Mouse (Mus musculus): ENCODE measurements around the gene Fam214a. TPM values are rescaled to one million over a fixed set of nuclear protein-coding genes. Genes with fewer than 3 reads are reported as not detected.
A peak's percentile ranks its signal among the peaks of the same experiment; 100 is the strongest.

Fam214a gene
- total and polyA plus RNA-seq, 2 experiments from 2014 or later: 16.0 to 33.2 TPM

- Histone ChIP-seq H3K4me2 (ENCODE audit: low read depth) (no peak overlapping the region), H3K27ac (ENCODE audit: low read depth, low read length) (no peak overlapping the region), H3K9me3 (ENCODE audit: low read length) (no peaks in the 10 kb centered on the region), H3K27me3 (ENCODE audit: insufficient read depth, low read length) (no peaks in the 10 kb centered on the region), H3K36me3 (ENCODE audit: insufficient read depth) (no peaks in the 10 kb centered on the region), H3K4me3 (ENCODE audit: low read depth, low read length) (no peak overlapping the region), H3K9ac (no peak overlapping the region), H3K4me1 (ENCODE audit: insufficient read depth) (no peaks in the 10 kb centered on the region)
- TF ChIP-seq CTCF (IDR thresholded peaks at IDR 0.05; ENCODE audit: low read depth): no peak
- no peak for ATAC-seq
- DNase-seq: no peak
- WGBS: 85% methylated on average over 2 of the region's 2 CpGs
Observed at GRCm38 (mm10) chr9:74989990-74990389, 37.3 kb downstream of the Fam214a start.

GRCm38 (mm10) chr9:74994611-74995257, 42.0 kb downstream of the Fam214a start:
- Histone ChIP-seq H3K27ac (ENCODE audit: low read depth, low read length) (no peak overlapping the region), H3K4me3 (ENCODE audit: low read depth, low read length) (no peak overlapping the region), H3K27me3 (ENCODE audit: insufficient read depth, low read length) (no peaks in the 10 kb centered on the region), H3K4me2 (ENCODE audit: low read depth) (no peak overlapping the region), H3K4me1 (ENCODE audit: insufficient read depth) (no peaks in the 10 kb centered on the region), H3K9me3 (ENCODE audit: low read length) (no peaks in the 10 kb centered on the region), H3K9ac (no peak overlapping the region), H3K36me3 (ENCODE audit: insufficient read depth) (no peaks in the 10 kb centered on the region)
- WGBS: 59% methylated on average over 10 of the region's 10 CpGs
- DNase-seq (no peak), ATAC-seq (peak; percentile 40)
- TF ChIP-seq CTCF (IDR thresholded peaks at IDR 0.05; ENCODE audit: low read depth): no peak

GRCm38 (mm10) chr9:74996349-74996748, 43.7 kb downstream of the Fam214a start:
- no peak for TF ChIP-seq CTCF (IDR thresholded peaks at IDR 0.05; ENCODE audit: low read depth)
- Histone ChIP-seq H3K27me3 (ENCODE audit: insufficient read depth, low read length) (no peaks in the 10 kb centered on the region), H3K27ac (ENCODE audit: low read depth, low read length) (no peak overlapping the region), H3K36me3 (ENCODE audit: insufficient read depth) (no peaks in the 10 kb centered on the region), H3K4me1 (ENCODE audit: insufficient read depth) (no peaks in the 10 kb centered on the region), H3K9ac (no peak overlapping the region), H3K4me3 (ENCODE audit: low read depth, low read length) (no peak overlapping the region), H3K4me2 (ENCODE audit: low read depth) (no peak overlapping the region), H3K9me3 (ENCODE audit: low read length) (no peaks in the 10 kb centered on the region)
- WGBS: 54% methylated on average over 2 of the region's 2 CpGs
- ATAC-seq: no peak
- no peak for DNase-seq

DNA sequence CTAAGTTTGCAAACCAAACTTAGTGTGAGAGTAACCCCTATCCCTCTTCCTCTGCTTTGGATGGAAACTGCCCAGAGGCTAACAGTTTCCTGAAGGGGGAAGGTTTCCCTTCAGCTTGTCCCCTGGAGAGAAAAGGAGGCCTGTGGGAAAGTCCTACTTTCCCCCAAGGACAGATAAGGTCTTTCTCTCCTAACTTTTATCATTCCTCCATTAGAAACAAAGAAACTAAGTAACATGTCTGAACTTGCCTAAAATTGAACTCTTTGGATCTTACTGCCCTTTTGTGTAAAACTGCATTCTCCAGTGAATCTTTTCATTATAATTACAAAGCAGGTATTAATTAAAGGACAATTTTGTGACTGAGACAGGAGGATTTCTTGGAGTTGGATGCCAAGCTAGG, 45.3 kb downstream of the Fam214a start:
- Histone ChIP-seq H3K4me1 (ENCODE audit: insufficient read depth) (no peaks in the 10 kb centered on the region), H3K9ac (no peak overlapping the region), H3K36me3 (ENCODE audit: insufficient read depth) (no peaks in the 10 kb centered on the region), H3K27me3 (ENCODE audit: insufficient read depth, low read length) (no peaks in the 10 kb centered on the region), H3K4me2 (ENCODE audit: low read depth) (no peak overlapping the region), H3K9me3 (ENCODE audit: low read length) (no peaks in the 10 kb centered on the region), H3K27ac (ENCODE audit: low read depth, low read length) (no peak overlapping the region), H3K4me3 (ENCODE audit: low read depth, low read length) (no peak overlapping the region)
- DNase-seq: no peak
- no peak for TF ChIP-seq CTCF (IDR thresholded peaks at IDR 0.05; ENCODE audit: low read depth)
- no peak for ATAC-seq

DNA sequence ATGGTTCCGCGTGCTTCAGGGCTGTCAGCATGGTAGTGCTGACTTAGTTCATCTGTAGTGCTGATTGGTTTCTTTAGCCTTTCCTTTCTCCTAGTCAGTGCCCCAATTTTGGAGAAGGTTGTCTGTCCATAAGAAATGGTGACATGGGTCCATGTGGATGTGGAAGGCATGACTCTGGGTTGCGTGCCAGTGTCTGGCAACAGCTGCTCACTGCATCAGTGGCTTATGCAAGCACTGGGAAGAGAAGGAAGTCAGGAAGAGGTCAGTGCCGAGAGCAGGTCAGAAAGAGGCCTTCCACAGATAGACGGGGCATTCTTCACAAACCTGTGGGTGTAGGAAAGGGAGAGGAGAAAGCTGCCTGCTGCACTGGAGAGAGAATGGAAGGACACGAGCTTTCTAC, 48.3 kb downstream of the Fam214a start:
- Histone ChIP-seq H3K4me1 (ENCODE audit: insufficient read depth) (no peaks in the 10 kb centered on the region), H3K27me3 (ENCODE audit: insufficient read depth, low read length) (no peaks in the 10 kb centered on the region), H3K4me3 (ENCODE audit: low read depth, low read length) (no peak overlapping the region), H3K27ac (ENCODE audit: low read depth, low read length) (no peak overlapping the region), H3K9me3 (ENCODE audit: low read length) (no peaks in the 10 kb centered on the region), H3K9ac (no peak overlapping the region), H3K4me2 (ENCODE audit: low read depth) (no peak overlapping the region), H3K36me3 (ENCODE audit: insufficient read depth) (peaks cover 5% of the 10 kb centered on the region)
- ATAC-seq (no peak), DNase-seq (no peak)
- no peak for TF ChIP-seq CTCF (IDR thresholded peaks at IDR 0.05; ENCODE audit: low read depth)
- WGBS: 81% methylated on average over 6 of the region's 6 CpGs

DNA sequence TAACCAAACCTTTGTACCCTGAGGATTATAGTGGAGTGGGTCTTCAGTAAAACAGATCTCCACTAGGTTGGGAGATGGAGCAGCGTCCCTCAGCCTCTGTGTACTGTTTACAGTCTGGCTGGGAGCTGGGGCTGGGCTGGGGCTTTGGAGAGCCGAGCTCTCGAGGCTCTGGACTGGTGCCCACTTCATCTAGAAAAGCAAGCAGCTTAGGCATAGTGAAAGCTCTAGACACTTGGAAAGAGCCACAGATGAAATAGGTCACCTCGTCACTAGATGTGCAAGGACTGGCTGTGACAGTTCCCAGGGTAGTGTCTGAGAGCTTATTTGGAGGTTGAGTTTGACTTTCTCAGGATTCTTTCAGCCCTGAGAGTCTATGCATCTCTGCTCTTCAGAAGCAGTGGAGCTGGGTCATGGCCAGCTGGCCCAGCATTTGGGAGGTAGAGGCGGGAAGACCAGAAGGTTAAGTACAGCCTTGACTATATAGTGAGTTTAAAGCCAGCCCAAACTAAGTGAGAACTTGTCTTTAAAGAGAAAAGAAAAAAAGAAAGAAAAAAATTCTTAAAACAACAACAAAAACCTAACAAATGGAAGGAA, 49.0 kb downstream of the Fam214a start:
- no peaks in the 10 kb centered on the region for H3K27me3 ChIP-seq (ENCODE audit: insufficient read depth, low read length)
- no peak overlapping the region for H3K4me2 ChIP-seq (ENCODE audit: low read depth)
- WGBS: 37% methylated on average over 5 of the region's 5 CpGs
- DNase-seq (peak; percentile 39), ATAC-seq (peak; percentile 36; the same call in 1 of the 2 replicates)
- H3K4me3 ChIP-seq (ENCODE audit: low read depth, low read length): no peak overlapping the region
- H3K9me3 ChIP-seq (ENCODE audit: low read length): no peaks in the 10 kb centered on the region
- no peak overlapping the region for H3K27ac ChIP-seq (ENCODE audit: low read depth, low read length)
- no peaks in the 10 kb centered on the region for H3K4me1 ChIP-seq (ENCODE audit: insufficient read depth)
- no peak for TF ChIP-seq CTCF (IDR thresholded peaks at IDR 0.05; ENCODE audit: low read depth)
- no peak overlapping the region for H3K9ac ChIP-seq
- H3K36me3 ChIP-seq (ENCODE audit: insufficient read depth): peaks cover 10% of the 10 kb centered on the region

DNA sequence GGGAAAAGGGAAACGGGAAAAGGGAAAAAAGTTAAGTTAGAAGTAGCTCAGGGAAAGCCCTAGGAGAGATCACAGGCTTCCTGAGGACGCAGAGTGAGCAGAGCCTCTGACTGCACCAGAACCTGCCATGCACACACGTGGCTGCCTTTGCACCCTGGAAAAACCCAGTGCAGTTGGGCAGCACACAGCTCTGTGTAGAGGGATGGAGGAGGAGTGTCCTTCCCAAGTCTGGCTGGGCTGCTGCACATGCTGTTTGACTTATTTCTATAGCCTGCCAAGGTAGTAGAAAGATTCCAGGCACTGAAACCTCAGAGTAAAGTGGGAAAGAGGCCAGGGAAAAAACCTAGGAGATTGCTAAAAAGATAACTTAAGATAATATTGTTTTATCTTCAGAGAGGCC, 49.6 kb downstream of the Fam214a start:
- ATAC-seq: no peak
- Histone ChIP-seq H3K4me1 (ENCODE audit: insufficient read depth) (no peaks in the 10 kb centered on the region), H3K9ac (no peak overlapping the region), H3K27ac (ENCODE audit: low read depth, low read length) (no peak overlapping the region), H3K4me3 (ENCODE audit: low read depth, low read length) (no peak overlapping the region), H3K9me3 (ENCODE audit: low read length) (no peaks in the 10 kb centered on the region), H3K27me3 (ENCODE audit: insufficient read depth, low read length) (no peaks in the 10 kb centered on the region), H3K4me2 (ENCODE audit: low read depth) (no peak overlapping the region), H3K36me3 (ENCODE audit: insufficient read depth) (peaks cover 15% of the 10 kb centered on the region)
- TF ChIP-seq CTCF (IDR thresholded peaks at IDR 0.05; ENCODE audit: low read depth): no peak
- no peak for DNase-seq
- 67% methylated on average over 3 of the region's 3 CpGs for WGBS

Data from forebrain, postnatal 0 days (tissue).